Mouse (Mus musculus) liver, adult 2 months (tissue): ENCODE measurements around the gene Smg6.

Source experiments
- CTCF ChIP-seq: fragments of 200-500 bp; IDR thresholded peaks from 2 replicates; pipeline ENCODE4 v1.5.1; 2011; ENCODE audit warnings: low read depth, low read length, control low read depth
- POLR2A ChIP-seq: fragments of 200-500 bp; IDR thresholded peaks from 2 replicates; pipeline ENCODE4 v1.6.1; 2011; ENCODE audit warnings: low read length, control low read depth; ENCODE audit not compliant: insufficient read depth; ENCODE audit errors: extremely low read depth

DNA sequence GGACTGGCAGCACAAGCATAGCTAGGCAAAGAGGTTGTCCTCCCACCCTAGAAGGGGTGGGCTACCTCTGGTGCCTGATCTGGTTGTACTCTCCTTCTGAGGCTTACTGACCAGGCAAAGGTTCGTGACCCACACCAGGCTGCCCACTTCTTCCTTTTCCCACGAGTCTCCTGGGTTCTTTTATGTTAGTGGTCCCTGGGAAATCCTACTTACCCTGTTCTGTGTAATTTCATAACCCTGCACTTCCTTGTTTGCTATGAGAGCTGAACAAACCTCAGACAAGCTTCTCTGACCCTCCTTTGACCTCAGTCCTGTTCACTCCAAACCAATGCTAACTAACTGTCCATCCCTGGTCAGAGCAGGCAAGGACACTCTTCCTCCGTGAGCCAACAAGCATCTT lies 215.4 kb downstream of the Smg6 start:
- no peak for TF ChIP-seq CTCF
- no peak for TF ChIP-seq POLR2A
